Mouse (Mus musculus): Measurements from ENCODE around the gene Syvn1.

Syvn1 gene

GRCm38 (mm10) chr19:6046294-6047153 lies at the start of gene Syvn1:
Gene Syvn1, plus strand, starts transcription at chr19:6046576.
- DNase-seq (ENCODE audit: low spot score): peak; percentile 70

DNA sequence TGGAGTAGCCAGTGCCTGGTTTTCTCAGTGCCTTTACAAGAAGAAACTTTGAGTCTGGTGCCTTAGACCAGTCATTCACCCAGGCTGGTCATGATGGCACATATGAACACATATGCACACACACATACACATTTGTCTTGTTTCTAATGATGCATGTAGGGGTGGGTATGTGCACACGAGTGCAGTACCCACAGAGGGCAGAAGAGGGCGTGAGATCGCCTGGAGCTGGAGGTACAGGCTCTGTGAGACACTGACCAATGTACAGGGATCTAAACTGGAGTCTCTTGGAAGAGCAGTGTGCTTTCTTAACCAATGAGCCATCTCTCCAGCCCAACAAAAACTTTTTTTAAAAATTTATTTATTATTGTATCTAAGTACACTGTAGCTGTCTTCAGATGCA lies 48.2 kb upstream of the Syvn1 start:
- DNase-seq (ENCODE audit: low spot score): no peak

DNA sequence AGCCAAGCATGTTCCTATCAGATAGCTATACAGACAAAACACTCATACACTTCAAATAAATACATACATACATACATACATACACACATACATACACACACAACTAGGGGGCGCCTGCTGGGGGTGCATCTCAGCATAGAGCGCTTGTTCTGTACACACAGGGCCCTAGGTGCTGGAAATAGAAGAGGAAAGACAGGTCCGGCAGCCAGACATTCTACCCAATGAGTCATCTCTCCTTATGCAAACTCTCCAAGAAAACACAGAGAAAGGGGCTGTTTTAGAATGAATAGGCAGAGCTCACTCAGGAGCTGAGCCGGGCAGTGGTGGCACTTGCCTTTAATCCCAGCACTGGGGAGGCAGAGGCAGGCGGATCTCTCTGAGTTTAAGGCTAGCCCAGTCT lies 46.4 kb upstream of the Syvn1 start:
- DNase-seq (ENCODE audit: low spot score): no peak

DNA sequence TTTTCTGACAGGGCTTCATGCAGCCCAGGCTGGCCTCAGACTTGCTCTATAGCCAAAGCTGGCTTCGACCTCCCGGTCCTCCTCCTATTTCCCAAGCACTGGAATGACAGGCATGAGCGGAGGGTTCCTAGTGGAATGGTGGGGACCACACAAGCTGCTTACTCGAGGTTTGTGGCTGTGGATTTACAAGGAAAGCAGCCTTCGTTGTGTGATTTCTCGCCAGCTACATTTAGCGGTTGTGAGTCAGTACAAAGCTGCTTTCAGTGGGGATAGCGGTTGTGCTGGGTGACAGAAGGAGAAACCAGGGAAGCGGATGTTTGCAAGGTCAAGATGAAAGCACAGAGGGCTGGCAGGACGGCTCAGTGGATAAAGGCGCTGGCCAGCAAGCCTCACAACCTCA lies 40.8 kb upstream of the Syvn1 start:
- DNase-seq (ENCODE audit: low spot score): no peak

DNA sequence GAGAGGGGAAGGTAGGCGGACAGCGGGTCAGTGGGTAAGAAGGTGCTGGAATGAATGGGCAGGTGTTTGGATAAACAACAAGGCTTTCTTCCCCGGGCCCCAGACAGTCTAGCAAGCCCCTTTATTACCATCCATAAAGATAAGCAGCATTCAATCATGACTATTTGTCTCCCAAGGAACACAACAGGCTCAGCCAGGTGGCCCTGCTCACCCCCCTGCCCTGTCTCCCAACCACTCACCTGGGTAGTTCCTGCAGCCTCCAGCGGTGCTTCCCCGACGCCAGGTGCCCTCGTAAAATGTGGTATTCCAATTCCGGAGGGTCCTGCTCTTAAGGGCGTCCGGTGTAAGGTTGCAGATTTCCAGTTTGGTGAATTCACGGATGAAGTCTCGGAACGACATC lies 39.4 kb upstream of the Syvn1 start:
- DNase-seq (ENCODE audit: low spot score): no peak

GRCm38 (mm10) chr19:6009137-6009536 lies 37.2 kb upstream of the Syvn1 start:
- DNase-seq (ENCODE audit: low spot score): no peak

- no peak for DNase-seq (ENCODE audit: low spot score)
Measured at GRCm38 (mm10) chr19:6013691-6014090, 32.7 kb upstream of the Syvn1 start.

DNA sequence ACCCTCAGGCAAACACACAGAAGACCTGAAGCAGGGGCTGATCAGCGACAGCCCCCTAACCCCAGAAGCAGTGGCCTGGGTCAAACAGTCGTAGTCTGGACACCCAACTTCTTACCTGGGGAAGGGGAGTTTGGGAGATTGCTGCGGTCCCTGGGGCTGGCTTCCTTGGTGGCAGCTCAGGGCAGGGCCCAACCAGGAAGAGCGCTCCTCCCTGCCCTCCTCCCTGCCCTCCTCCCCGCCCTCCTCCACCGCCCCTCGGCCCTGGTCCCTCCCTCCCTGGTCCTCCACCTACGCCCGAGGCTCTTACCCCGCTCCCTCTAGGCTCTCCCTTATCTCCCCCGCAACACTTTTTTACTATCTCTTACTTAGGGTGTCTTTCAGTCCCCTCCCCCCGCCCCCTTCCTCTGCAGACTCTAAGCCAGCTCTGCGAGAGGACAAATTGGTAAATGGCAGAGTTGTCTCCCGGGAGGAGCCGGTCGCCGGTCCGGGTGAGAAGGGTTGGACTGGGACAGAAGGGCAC lies 31.3 kb upstream of the Syvn1 start:
- no peak for DNase-seq (ENCODE audit: low spot score)

DNA sequence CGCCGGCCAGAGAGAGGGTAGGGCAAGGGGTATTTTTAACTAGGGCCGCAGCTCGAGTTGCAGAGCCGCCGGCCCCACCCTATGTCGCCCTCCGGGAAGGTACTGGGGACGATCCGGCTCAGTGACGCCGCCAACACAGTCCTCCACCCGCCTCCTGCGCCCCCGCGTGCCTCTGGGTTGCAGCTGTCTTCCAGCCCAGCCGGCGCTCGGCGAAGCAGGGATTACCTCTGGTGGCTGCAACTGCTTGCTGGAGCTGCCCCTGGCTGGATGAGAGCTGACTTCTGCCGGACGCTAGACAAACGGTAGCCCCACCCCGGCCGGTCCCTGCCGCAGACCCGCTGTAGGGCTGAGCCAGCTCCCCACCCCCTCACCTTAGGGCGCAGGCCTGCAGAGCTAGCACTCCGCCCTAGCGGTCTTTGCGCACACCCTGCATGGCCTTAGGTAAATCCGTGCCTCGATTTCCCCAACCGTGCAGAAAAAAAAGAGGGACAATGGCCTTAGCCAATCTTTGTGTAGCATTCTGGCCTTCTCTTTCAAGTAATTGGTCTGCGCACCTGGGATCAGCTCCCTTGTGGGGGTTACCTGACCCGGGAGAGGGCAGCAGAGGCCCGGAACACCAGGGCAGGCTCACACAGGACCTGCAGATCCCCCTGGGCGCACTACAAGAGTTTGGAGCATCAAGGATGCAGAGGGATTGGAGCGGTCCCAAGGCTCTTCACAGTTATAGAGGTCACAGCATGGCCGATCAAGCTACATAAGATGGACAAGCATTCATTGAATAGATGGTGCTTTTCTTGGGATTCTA lies 30.7 kb upstream of the Syvn1 start, which contains the start of gene Capn1:
TSS of gene Capn1 (minus strand) at position 387 of the 805 bp plus-strand sequence.
- DNase-seq (ENCODE audit: low spot score): peak; percentile 28

DNA sequence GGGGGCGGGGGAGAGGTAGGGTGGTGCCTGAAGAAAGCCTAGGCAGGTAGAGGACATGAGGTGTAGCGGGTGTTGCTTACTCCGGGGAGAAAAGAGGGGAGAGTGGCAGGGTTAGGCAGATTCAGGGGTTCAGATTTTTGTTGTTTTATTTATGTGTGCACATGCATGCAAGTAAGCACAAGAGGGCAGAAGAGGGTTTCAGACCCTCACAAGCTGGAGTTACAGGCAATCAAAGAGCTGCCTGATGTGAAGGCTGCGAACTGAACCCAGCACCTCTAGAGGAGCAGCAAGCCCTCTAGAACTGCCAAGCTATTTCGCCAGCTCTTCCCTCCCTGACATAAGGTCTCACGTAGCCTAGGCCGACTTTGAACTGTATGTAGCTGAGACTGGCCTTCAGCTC lies 29.8 kb upstream of the Syvn1 start:
- DNase-seq (ENCODE audit: low spot score): no peak

DNA sequence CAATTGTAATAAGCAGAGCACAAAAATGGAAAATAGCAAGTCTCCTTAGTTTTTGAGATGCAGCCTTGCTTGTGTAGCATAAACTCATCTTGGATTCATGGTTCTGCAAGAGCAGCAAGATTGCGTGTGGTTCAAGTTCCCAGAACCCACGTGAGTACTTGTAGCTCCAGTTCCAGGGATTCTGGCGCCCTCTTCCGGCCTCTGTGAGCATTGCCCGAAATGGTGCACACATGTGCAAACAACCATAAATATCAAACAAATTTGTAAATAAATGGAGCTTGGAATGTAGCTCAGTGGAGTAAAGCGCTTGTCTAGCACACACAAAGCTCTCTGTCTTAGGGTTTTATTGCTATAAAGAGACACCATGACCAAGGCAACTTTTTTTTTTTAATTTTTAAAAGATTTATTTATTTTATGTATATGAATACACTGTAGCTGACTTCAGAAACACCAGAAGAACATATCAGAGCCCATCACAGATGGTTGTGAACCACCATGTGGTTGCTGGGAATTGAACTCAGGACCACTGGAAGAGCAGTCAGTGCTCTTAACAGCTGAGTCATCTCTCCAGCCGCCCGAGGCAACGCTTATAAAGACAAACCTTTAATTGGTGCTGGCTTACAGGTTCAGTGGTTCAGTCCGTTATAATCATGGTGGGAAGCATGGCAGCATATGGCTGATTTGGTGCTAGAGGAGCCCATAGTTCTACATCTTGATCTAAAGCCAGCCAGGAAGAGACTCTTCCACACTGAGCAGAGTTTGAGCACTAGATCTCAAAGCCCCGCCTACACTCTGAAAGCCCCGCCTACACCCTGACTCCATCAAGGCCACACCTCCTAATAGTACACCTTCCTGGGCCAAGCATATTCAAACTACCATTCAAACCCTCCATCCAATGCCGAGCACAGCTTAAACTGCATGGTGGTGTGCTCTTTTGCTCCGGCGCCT lies 28.0 kb upstream of the Syvn1 start:
- peak; percentile 69 for DNase-seq (ENCODE audit: low spot score)

GRCm38 (mm10) chr19:6020276-6020675 lies 26.1 kb upstream of the Syvn1 start:
- DNase-seq (ENCODE audit: low spot score): no peak

- no peak for DNase-seq (ENCODE audit: low spot score)
Measured at GRCm38 (mm10) chr19:6023059-6023458, 23.3 kb upstream of the Syvn1 start.

DNA sequence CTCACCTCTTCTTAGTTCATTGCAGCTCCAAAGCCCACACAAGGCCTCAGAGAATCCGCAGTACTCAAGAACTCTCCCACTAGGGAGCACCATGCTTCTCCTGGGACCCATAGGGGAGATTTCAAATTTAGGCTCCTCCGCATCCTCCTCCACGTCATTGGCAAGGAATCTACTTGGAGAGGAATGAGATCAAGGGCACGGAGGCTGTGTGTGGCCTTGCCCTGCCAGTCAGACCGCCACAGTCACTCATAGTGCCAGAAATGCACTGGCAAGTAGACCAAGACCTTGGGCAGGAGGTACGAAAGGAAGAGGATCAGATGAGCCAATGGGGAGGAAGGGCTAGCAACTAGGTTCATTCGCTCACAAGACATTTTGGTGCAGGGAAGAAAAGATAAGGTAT lies 22.4 kb upstream of the Syvn1 start:
- DNase-seq (ENCODE audit: low spot score): no peak

DNA sequence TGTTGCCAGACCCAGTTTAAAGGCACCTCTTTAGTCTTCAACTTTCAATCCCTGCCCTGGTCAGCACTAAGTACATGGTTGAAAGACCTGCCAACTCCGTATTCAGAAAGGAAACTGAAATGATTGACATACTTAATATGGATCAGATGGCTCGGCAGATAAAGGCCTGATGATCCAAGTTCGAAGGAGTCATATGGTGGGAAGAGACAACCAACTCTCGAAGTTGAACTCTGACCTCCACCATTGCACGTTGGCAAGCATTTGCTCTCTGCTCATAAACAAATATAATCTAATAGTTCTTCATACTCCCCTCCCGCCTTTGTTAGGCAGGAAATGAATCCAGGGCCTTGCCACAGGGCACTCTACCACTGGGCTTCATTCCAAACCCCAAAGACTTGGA lies 17.4 kb upstream of the Syvn1 start:
- DNase-seq (ENCODE audit: low spot score): no peak

DNA sequence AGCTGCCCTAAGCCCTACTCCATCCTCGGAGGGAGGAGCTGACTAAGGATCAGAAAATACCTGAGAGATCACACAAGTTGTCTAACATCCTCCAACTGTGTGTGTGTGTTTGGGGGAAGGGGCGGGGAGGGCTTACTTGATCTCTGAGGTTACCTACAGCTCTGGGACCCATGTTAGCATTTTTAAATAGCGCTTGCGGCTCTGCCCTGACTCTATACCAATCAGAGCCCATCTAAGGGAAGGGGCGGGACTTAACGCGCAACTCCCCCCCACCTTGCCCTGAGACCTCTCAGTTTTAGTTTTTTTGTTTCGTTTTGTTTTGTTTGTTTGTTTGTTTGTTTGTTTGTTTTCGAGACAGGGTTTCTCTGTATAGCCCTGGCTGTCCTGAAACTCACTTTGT lies 16.9 kb upstream of the Syvn1 start:
- no peak for DNase-seq (ENCODE audit: low spot score)

GRCm38 (mm10) chr19:6030520-6031280 lies 15.7 kb upstream of the Syvn1 start:
- DNase-seq (ENCODE audit: low spot score): no peak

GRCm38 (mm10) chr19:6035966-6036585 lies 10.3 kb upstream of the Syvn1 start:
- DNase-seq (ENCODE audit: low spot score): no peak

DNA sequence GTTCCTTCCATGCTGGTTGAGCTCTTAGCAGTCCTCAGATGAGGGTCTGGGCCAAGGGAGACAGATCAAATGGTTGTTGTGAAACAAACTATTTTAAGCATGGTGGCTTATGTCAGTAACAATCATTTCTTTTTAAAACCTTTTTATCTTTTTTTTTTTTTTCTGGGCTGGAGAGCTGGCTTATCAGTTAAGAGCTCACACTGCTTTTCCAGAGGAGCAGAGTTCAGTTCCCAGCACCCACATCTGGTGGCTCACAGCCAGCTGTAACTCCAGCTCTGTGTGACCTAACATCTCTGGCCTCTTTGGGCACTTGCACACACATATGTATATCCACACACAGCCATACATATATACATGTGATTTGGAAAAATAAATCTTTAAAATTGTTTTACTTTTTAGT lies 8.7 kb upstream of the Syvn1 start:
- DNase-seq (ENCODE audit: low spot score): no peak

DNA sequence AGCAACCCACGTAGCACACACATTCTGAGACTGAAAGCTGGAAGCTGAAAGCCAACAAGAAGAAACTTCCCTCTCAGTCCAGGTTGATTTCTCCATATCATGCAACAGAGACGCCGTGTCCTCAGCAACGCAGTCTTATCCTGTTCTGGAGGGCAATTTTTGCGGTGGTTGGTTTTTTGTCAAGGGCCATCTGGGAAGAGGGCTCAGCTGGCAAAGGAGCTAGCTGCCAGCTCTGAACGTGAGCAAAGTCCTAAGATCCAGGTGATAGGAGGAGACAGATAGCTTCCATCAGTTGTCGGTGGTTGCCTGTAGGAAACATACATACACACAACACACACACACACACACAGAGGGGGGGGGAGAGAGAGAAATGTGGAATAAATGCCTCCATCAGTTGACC lies 8.1 kb upstream of the Syvn1 start:
- DNase-seq (ENCODE audit: low spot score): no peak

GRCm38 (mm10) chr19:6040002-6040401 lies 6.4 kb upstream of the Syvn1 start:
- no peak for DNase-seq (ENCODE audit: low spot score)
